In genomic region chr4:136324226-136324625, GRCm38 (mm10) we compare ENCODE assay signal across 9 mouse cellular contexts. TPM values are rescaled to one million over a fixed set of nuclear protein-coding genes. Genes with fewer than 3 reads are reported as not detected.
DNase-seq lines count a peak whose midpoint lies in the region; TF ChIP-seq lines count a peak whose summit lies in the region.
"Had no signal": no experiment of that assay in that cellular context is flagged by ENCODE, and none has a peak within 500 bp of the region (broad histone marks: within the 10 kb centered on the region; RNA-seq: fewer than 3 reads in every experiment).

No protein-coding gene starts in this region.

- no peak overlapping the region for H3K27ac ChIP-seq in left cerebral cortex, adult 2 months
- H3K27ac ChIP-seq in cortical plate, adult 2 months (ENCODE audit: insufficient read depth, low read length), result no peak overlapping the region
- H3K27ac ChIP-seq: limb, embryonic 12.5 days had no signal

- intact Hi-C loops in left cerebral cortex, adult 2 months (cut with DNase I), result loop anchor here (5.0 kb wide), 2 partner anchors 62 to 122 kb away; no protein-coding TSS in a partner anchor

- peak; percentile 49 for TF ChIP-seq CTCF in left cerebral cortex, adult 2 months (IDR thresholded peaks at IDR 0.05)
- TF ChIP-seq CTCF in cortical plate, adult 2 months (IDR thresholded peaks at IDR 0.05; ENCODE audit: extremely low read depth, insufficient read depth, low read length), result peak; percentile 21; the same call in 1 of the 2 replicates

- TF ChIP-seq POLR2A in cortical plate, adult 2 months (IDR thresholded peaks at IDR 0.05; ENCODE audit: extremely low read depth, insufficient read depth, low read length), result no peak

- no peak overlapping the region for H3K4me3 ChIP-seq in left cerebral cortex, adult 2 months
- no peak overlapping the region for H3K4me3 ChIP-seq in cortical plate, adult 2 months (ENCODE audit: insufficient read depth, low read length)
- H3K4me3 ChIP-seq: limb, embryonic 12.5 days had no signal

- H3K4me1 ChIP-seq in cortical plate, adult 2 months (ENCODE audit: control insufficient read depth, insufficient read depth, low read length), result no peaks in the 10 kb centered on the region; the same call in 1 of the 2 replicates
- H3K4me1 ChIP-seq: limb, embryonic 12.5 days had no signal

- peak; percentile 25 for DNase-seq in adrenal gland, postnatal 10 days
- DNase-seq in adrenal gland, postnatal 25 days, result no peak
- DNase-seq in left cerebral cortex, adult 2 months (ENCODE audit: extremely low spot score in 1 of 2, low spot score in 2 of 2), result no peak
- no peak for DNase-seq in left cerebral cortex, adult 18-20 months (ENCODE audit: low spot score in 2 of 2)
- DNase-seq in lung, postnatal 10 days, result peak; percentile 45
- no peak for DNase-seq in embryo, embryonic 10.5 days (ENCODE audit: low spot score)
- no peak for DNase-seq in layer of hippocampus, postnatal 10 days (ENCODE audit: low spot score in 2 of 2)

RNA-seq across cellular contexts. Expression of gene Hnrnpr, which starts 13.5 kb away (rescaled TPM):
- 10 to 100 TPM; 67.4 to 94.7 TPM for total RNA-seq in adrenal gland, postnatal 10 days (2021)
- 73.9 and 97.0 TPM in 2 replicates for total RNA-seq in adrenal gland, postnatal 25 days (2021)
- 10 to 100 TPM; 76.4 to 79.1 TPM for total RNA-seq in left cerebral cortex, adult 2 months (2021)
- total RNA-seq in left cerebral cortex, adult 18-20 months (2021), result 10 to 100 TPM; 84.7 to 86.8 TPM
- polyA plus RNA-seq in cortical plate, adult 2 months (2012; rRNA removed), result 59.9 and 60.2 TPM in 2 replicates
- total RNA-seq in layer of hippocampus, postnatal 10 days (2021), result 100 to 1,000 TPM; 115 TPM

RNA-seq across cellular contexts. Expression of gene Zfp46, which starts 39.7 kb away (rescaled TPM):
- total RNA-seq in adrenal gland, postnatal 10 days (2021), result 10 to 100 TPM; 23.3 to 33.0 TPM
- total RNA-seq in adrenal gland, postnatal 25 days (2021), result 20.0 and 22.0 TPM in 2 replicates
- 10 to 100 TPM; 53.5 to 54.9 TPM for total RNA-seq in left cerebral cortex, adult 2 months (2021)
- total RNA-seq in left cerebral cortex, adult 18-20 months (2021), result 10 to 100 TPM; 41.5 to 43.6 TPM
- 61.6 and 72.2 TPM in 2 replicates for polyA plus RNA-seq in cortical plate, adult 2 months (2012; rRNA removed)
- total RNA-seq in layer of hippocampus, postnatal 10 days (2021), result 10 to 100 TPM; 88.7 to 93.8 TPM

Comparison
In these comparisons a context has a peak if more than half of its experiments do, and no peak if none do; other contexts are left out.
1. DNase-seq: peak in adrenal gland, postnatal 10 days (single experiment) and lung, postnatal 10 days (single experiment); none in adrenal gland, postnatal 25 days (single experiment), left cerebral cortex, adult 2 months (0 of 2), left cerebral cortex, adult 18-20 months (0 of 2), embryo, embryonic 10.5 days (single experiment) and layer of hippocampus, postnatal 10 days (0 of 2).